Mouse (Mus musculus) testis, postnatal 14 days (tissue): ENCODE measurements around the gene Cep295nl.
"Not testable (repeated sequence)": the region's sequence is repeated elsewhere in the genome, so short reads cannot be mapped to it uniquely, and the experiment has no call there.

Source experiments
- DNase-seq: peaks from one replicate; pipeline ENCODE4 v3.0.0; 2021; ENCODE audit warnings: low spot score

The Cep295nl gene

GRCm38 (mm10) chr11:118342400-118342981 is at the start of gene Cep295nl:
Gene Cep295nl (minus strand): TSS chr11:118342500.
- no peak for DNase-seq

GRCm38 (mm10) chr11:118387816-118388215 is 45.5 kb upstream of the Cep295nl start:
- not testable (repeated sequence) for DNase-seq

GRCm38 (mm10) chr11:118379251-118380009 is 37.1 kb upstream of the Cep295nl start:
- peak; percentile 74 for DNase-seq

GRCm38 (mm10) chr11:118378656-118379055 is 36.4 kb upstream of the Cep295nl start:
- DNase-seq: no peak

GRCm38 (mm10) chr11:118376323-118376722 is 34.0 kb upstream of the Cep295nl start:
- not testable (repeated sequence) for DNase-seq

- DNase-seq: peak; percentile 48
These were observed 33.6 kb upstream of the Cep295nl start for GRCm38 (mm10) chr11:118375881-118376280.

- no peak for DNase-seq
These were observed 33.2 kb upstream of the Cep295nl start for GRCm38 (mm10) chr11:118375461-118375860.

- DNase-seq: no peak
These were observed 32.7 kb upstream of the Cep295nl start for GRCm38 (mm10) chr11:118375006-118375405.

GRCm38 (mm10) chr11:118374506-118374905 is 32.2 kb upstream of the Cep295nl start:
- DNase-seq: no peak

GRCm38 (mm10) chr11:118372641-118373040 is 30.3 kb upstream of the Cep295nl start:
- no peak for DNase-seq

- DNase-seq: no peak
These were observed 29.6 kb upstream of the Cep295nl start for GRCm38 (mm10) chr11:118371876-118372275.

GRCm38 (mm10) chr11:118369657-118370056 is 27.4 kb upstream of the Cep295nl start:
- DNase-seq: no peak

- DNase-seq: no peak
These were observed 27.0 kb upstream of the Cep295nl start for GRCm38 (mm10) chr11:118369251-118369650.

- DNase-seq: peak; percentile 49
These were observed 26.0 kb upstream of the Cep295nl start for GRCm38 (mm10) chr11:118368330-118368729.

GRCm38 (mm10) chr11:118366559-118366958 is 24.3 kb upstream of the Cep295nl start:
- no peak for DNase-seq

- no peak for DNase-seq
These were observed 23.8 kb upstream of the Cep295nl start for GRCm38 (mm10) chr11:118366108-118366507.

GRCm38 (mm10) chr11:118365171-118365570 is 22.9 kb upstream of the Cep295nl start:
- no peak for DNase-seq

- no peak for DNase-seq
These were observed 21.7 kb upstream of the Cep295nl start for GRCm38 (mm10) chr11:118364021-118364420.

GRCm38 (mm10) chr11:118362971-118363518 is 20.7 kb upstream of the Cep295nl start:
- no peak for DNase-seq

GRCm38 (mm10) chr11:118362501-118362900 is 20.2 kb upstream of the Cep295nl start:
- DNase-seq: no peak

- DNase-seq: no peak
These were observed 18.6 kb upstream of the Cep295nl start for GRCm38 (mm10) chr11:118360907-118361341.

GRCm38 (mm10) chr11:118360491-118360890 is 18.2 kb upstream of the Cep295nl start:
- DNase-seq: no peak

- DNase-seq: no peak
These were observed 13.3 kb upstream of the Cep295nl start, which contains the start of gene Timp2 for GRCm38 (mm10) chr11:118355640-118356039. Gene Timp2 (minus strand): TSS chr11:118355740.
